Mouse (Mus musculus) kidney, adult 2 months (tissue): ENCODE measurements around the gene Igf2bp1. TPM values are rescaled to one million over a fixed set of nuclear protein-coding genes. Genes with fewer than 3 reads are reported as not detected.
A peak's percentile ranks its signal among the peaks of the same experiment; 100 is the strongest.

Experiments used
- DNase-seq: peaks from one replicate; pipeline ENCODE4 v3.0.0; 2021
- H3K27ac ChIP-seq: fragments of 200-500 bp; 2 replicates; pipeline ENCODE4 v1.5.1; 2012; ENCODE audit warnings: low read depth, low read length, control low read depth, inconsistent platforms; ENCODE audit not compliant: insufficient read depth
- H3K27me3 ChIP-seq: fragments of 200-500 bp; replicated peaks from 2 replicates; pipeline ENCODE4 v1.6.1; 2012; ENCODE audit warnings: mild to moderate bottlenecking, moderate library complexity, low read length, inconsistent platforms; ENCODE audit not compliant: control insufficient read depth, insufficient read depth
- H3K36me3 ChIP-seq: fragments of 200-500 bp; 2 replicates; pipeline ENCODE4 v1.6.1; 2012; ENCODE audit warnings: mild to moderate bottlenecking, moderate library complexity, low read length, inconsistent platforms; ENCODE audit not compliant: control insufficient read depth, insufficient read depth
- H3K4me1 ChIP-seq: fragments of 200-500 bp; 2 replicates; pipeline ENCODE4 v1.6.1; 2011; ENCODE audit warnings: low read length; ENCODE audit not compliant: control insufficient read depth, insufficient read depth
- H3K4me3 ChIP-seq: fragments of 200-500 bp; 2 replicates; pipeline ENCODE4 v1.5.1; 2011; ENCODE audit warnings: mild to moderate bottlenecking, low read depth, low read length, control low read depth; ENCODE audit not compliant: insufficient read depth
- CTCF ChIP-seq: fragments of 200-500 bp; conservative IDR thresholded peaks from 2 replicates; pipeline ENCODE4 v1.5.1; 2011; ENCODE audit warnings: low read depth, mild to moderate bottlenecking, control low read depth, low read length, moderate library complexity, mixed read lengths; ENCODE audit not compliant: insufficient read depth, insufficient read length
- POLR2A ChIP-seq: fragments of 200-500 bp; IDR thresholded peaks from one replicate; pipeline ENCODE4 v1.6.1; 2011; ENCODE audit warnings: low read depth, low read length, control low read depth
- WGBS: fragments of 180-500 bp; shearing (Covaris S2); methylation state at CpG from one replicate; pipeline ENCODE4 v1.1.7; 2018; 5-methylcytosine and 5-hydroxymethylcytosine counted together
- polyA plus RNA-seq: library from polyadenylated mRNA; depleted of rRNA; stranded (reverse); fragments of >200 nt; gene quantifications from 2 replicates; pipeline ENCODE4 v1.2.3, GENCODE M21; 2012

The Igf2bp1 gene
- polyA plus RNA-seq, 1 experiment = 1.1 TPM

GRCm38 (mm10) chr11:96008827-96009226 is 3.1 kb upstream of the Igf2bp1 start:
- no peak for DNase-seq
- 12% methylated on average over 1 of the region's 1 CpGs for WGBS
- no peak overlapping the region for H3K27ac ChIP-seq
- H3K4me1 ChIP-seq = no peaks in the 10 kb centered on the region
- TF ChIP-seq POLR2A = no peak
- TF ChIP-seq CTCF = no peak
- H3K27me3 ChIP-seq = peaks cover 31% of the 10 kb centered on the region
- no peak overlapping the region for H3K4me3 ChIP-seq
- no peaks in the 10 kb centered on the region for H3K36me3 ChIP-seq

GRCm38 (mm10) chr11:96007516-96008235 is 1.9 kb upstream of the Igf2bp1 start:
- Histone ChIP-seq H3K36me3 (no peaks in the 10 kb centered on the region), H3K4me1 (no peaks in the 10 kb centered on the region), H3K4me3 (no peak overlapping the region), H3K27me3 (peaks cover 29% of the 10 kb centered on the region), H3K27ac (no peak overlapping the region)
- 4% methylated on average over 33 of the region's 33 CpGs for whole genome bisulfite sequencing
- DNase-seq = peak; percentile 29
- TF ChIP-seq POLR2A (no peak), CTCF (no peak)

GRCm38 (mm10) chr11:96006852-96007515 is 1.2 kb upstream of the Igf2bp1 start:
- Histone ChIP-seq H3K4me1 (no peaks in the 10 kb centered on the region), H3K36me3 (no peaks in the 10 kb centered on the region), H3K27me3 (peaks cover 28% of the 10 kb centered on the region), H3K27ac (no peak overlapping the region), H3K4me3 (no peak overlapping the region)
- DNase-seq = peak; percentile 14
- TF ChIP-seq POLR2A (no peak), CTCF (no peak)
- 3% methylated on average over 60 of the region's 67 CpGs for WGBS

DNA sequence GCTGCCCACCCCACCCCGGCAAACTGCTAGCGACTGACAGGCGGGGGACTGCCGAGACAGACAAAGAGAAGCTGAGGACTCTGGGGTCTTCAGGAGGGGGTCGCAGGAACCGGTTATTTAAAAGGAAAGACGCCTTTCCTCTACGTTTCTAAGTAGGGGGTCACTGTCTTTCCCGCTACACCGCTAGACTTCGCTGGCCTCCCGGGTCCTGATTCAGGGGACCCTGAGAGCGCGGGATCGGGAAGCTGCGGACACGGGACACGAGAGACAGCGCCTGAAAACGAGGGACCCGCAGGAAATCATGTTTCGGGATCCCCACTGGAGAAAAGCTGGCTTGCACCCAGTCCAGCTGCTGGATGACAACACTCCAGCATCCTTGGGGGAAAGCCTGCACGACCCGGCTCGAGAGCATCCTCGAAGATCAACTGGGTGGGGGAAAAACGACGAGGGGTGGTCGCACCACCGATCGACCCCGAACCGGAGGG is 669 bp upstream of the Igf2bp1 start:
- Histone ChIP-seq H3K27me3 (peaks cover 28% of the 10 kb centered on the region), H3K4me3 (no peak overlapping the region), H3K4me1 (no peaks in the 10 kb centered on the region), H3K36me3 (no peaks in the 10 kb centered on the region), H3K27ac (no peak overlapping the region)
- DNase-seq = no peak
- WGBS = 1% methylated on average over 33 of the region's 33 CpGs
- no peak for TF ChIP-seq POLR2A
- TF ChIP-seq CTCF = no peak

DNA sequence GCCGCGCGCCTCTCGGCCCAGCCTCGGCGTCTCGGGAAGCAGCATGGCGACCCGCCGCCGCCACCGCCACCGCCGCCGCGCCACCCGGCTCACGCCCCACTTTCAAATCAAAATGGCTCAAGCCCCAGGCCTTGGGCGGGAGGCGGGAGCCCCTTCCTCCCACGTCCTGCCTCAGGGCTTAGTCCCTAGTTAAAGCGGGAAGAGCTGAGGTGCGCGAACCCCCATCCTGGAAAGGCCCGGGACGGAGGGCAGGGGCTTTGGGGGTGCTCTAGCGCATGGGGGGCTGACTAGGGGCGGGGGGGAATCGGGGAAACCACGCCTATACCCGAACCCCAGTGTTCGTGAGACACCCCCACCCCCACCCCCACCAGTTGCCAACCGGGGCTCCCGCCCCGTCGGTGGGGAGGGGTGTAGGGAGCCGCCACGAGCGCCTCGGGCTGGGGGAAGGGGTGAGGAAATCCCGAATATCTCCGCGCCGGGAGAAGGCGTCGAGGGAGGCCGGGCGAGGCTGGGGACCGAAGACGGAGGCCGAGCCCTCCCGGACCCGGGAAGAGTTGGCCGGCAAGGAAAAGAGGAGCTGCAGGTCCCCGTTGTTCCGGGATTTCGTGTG is 842 bp downstream of the Igf2bp1 start:
- Histone ChIP-seq H3K4me3 (no peak overlapping the region), H3K27me3 (peaks cover 26% of the 10 kb centered on the region), H3K27ac (no peak overlapping the region), H3K36me3 (no peaks in the 10 kb centered on the region), H3K4me1 (no peaks in the 10 kb centered on the region)
- DNase-seq = no peak
- WGBS = 3% methylated on average over 56 of the region's 57 CpGs
- no peak for TF ChIP-seq POLR2A
- TF ChIP-seq CTCF = no peak

DNA sequence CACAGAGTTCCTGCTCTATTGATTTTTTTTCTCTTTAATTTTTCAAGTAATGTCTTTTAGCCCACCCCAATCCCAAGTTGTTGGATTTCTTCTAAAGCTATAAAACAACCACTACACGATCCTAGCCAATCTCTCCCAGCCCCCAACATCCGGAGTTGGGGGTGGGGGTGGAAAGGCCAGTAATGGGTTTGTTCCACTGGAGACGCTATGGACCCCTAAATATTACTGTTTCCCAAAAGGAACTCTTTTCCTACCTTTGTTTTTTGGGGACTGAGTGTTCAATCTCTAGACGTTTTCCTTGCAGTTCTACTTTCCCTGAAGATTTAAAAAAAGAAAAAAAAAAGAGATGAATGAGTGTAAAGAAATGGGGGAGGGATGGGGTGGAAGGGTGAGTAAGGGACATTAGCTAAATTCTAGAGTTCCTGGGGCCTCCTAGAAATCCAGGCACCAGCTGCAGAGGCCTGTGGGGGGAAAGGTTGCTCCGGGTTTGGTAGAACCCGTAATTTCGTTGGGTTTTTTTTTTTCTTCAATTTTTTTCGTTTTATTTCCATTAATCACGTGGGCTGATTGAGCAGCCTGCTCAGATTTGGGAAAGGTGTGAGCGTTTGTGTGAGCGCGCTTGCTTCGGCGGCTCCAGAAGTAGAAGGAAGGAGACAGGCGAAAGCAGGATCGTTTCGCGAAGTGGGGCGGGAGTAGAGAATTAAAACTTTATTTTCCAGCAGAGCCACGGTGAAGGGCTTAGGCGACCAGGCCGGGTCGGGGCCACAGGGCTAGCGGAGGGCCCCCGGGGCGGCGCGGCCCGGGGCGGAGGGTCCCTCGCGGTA is 1.6 kb downstream of the Igf2bp1 start:
- WGBS = 22% methylated on average over 32 of the region's 32 CpGs
- no peak for DNase-seq
- no peak overlapping the region for H3K4me3 ChIP-seq
- TF ChIP-seq POLR2A (no peak), CTCF (no peak)
- H3K4me1 ChIP-seq = no peaks in the 10 kb centered on the region
- H3K27ac ChIP-seq = no peak overlapping the region
- H3K27me3 ChIP-seq = peaks cover 26% of the 10 kb centered on the region
- no peaks in the 10 kb centered on the region for H3K36me3 ChIP-seq
